Mouse (Mus musculus) hindbrain, postnatal 0 days (tissue): Measurements from ENCODE around the gene Apobec4. TPM values are rescaled to one million over a fixed set of nuclear protein-coding genes. Genes with fewer than 3 reads are reported as not detected.

ENCODE experiments used
- ATAC-seq: fragments of 200-750 bp; cut with Nextera tagmentation; 2 replicates; pipeline ENCODE4 v1.8.0; 2017; ENCODE audit warnings: mild to moderate bottlenecking, moderate TSS enrichment, moderate library complexity
- DNase-seq: peaks from one replicate; pipeline ENCODE4 v3.0.0-alpha.2; 2015; ENCODE audit warnings: low spot score
- H3K27ac ChIP-seq: fragments of 300-500 bp; sonication (generic); 2 replicates; pipeline ENCODE4 v1.5.1; 2014; ENCODE audit warnings: mild to moderate bottlenecking
- H3K27me3 ChIP-seq: fragments of 300-500 bp; sonication (generic); 2 replicates; pipeline ENCODE4 v1.6.1; 2014; ENCODE audit warnings: low read length, mixed read lengths; ENCODE audit not compliant: insufficient read depth
- H3K36me3 ChIP-seq: fragments of 300-500 bp; sonication (generic); 2 replicates; pipeline ENCODE4 v1.6.1; 2014; ENCODE audit warnings: low read length, mixed read lengths; ENCODE audit not compliant: insufficient read depth
- H3K4me1 ChIP-seq: fragments of 300-500 bp; sonication (generic); 2 replicates; pipeline ENCODE4 v1.6.1; 2014; ENCODE audit warnings: antibody characterized with exemption, low read length, mixed read lengths; ENCODE audit not compliant: insufficient read depth
- H3K4me2 ChIP-seq: fragments of 300-500 bp; sonication (generic); 2 replicates; pipeline ENCODE4 v1.6.1; 2014; ENCODE audit warnings: low read depth, mild to moderate bottlenecking, low read length, moderate library complexity, mixed read lengths
- H3K4me3 ChIP-seq: fragments of 300-500 bp; sonication (generic); 2 replicates; pipeline ENCODE4 v1.5.1; 2014; ENCODE audit warnings: low read length
- H3K9ac ChIP-seq: fragments of 300-500 bp; sonication (generic); replicated peaks from 2 replicates; pipeline ENCODE4 v1.6.1; 2014; ENCODE audit warnings: mild to moderate bottlenecking, low read length, moderate library complexity, mixed read lengths
- H3K9me3 ChIP-seq: fragments of 300-500 bp; sonication (generic); 2 replicates; pipeline ENCODE4 v1.6.1; 2016; ENCODE audit warnings: low read length, mixed read lengths
- CTCF ChIP-seq: IDR thresholded peaks from 2 replicates; pipeline ENCODE4 v1.5.1; 2016; ENCODE audit warnings: antibody characterized with exemption, control low read depth, low read depth
- WGBS: fragments of 180-500 bp; shearing (Covaris S2); extraction: QIAGEN DNeasy Blood & Tissue Kit; methylation state at CpG from one replicate; pipeline ENCODE4 v1.1.7; 2014; 5-methylcytosine and 5-hydroxymethylcytosine counted together
- polyA plus RNA-seq: library from polyadenylated mRNA; unstranded; fragments of >200 nt; fragmentation: Nextera tagmentation; extraction: Ambion mirVana; gene quantifications from 2 replicates; pipeline ENCODE4 v1.2.1, GENCODE M21; 2015
- total RNA-seq: library from RNA; depleted of rRNA; stranded (reverse); fragments of >200 nt; gene quantifications from 2 replicates; pipeline ENCODE4 v1.2.3, GENCODE M21; 2014; rRNA removed

Gene Apobec4
- total RNA-seq (not detected in 2 replicates), polyA plus RNA-seq (not detected in 2 replicates)

DNA sequence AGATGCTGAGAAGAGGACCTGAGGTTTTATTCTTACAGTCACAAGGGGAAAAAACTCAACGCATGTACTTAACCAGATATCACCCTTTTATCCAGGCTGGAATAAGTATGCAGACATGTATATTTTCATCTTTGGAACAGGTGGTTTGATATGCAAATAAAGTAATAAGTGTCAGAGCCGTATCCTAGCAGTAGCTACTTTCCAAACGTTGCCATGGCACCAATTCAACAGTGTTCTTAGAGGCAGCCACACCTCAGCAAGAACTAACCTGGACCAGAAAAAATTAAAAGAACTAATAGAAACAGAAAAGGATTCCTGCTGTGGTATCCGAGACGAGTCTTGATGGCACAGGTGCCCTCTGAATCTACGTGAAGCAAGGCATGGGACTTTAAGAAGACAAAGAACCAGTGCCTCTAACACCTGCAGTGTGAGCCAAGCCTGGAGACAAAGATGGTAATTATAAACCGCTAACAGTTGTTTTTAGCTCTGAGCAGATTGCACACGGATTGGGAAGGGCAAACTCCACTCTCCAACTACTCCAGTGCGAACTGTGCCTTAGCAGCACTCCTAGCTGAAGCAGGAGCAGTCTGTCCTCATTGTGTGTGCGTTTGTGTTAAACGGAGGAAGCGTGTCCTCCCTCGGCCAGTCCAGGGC is at the start of gene Apobec4:
TSS of gene Apobec4 (plus strand) at position 240 of the 654 bp plus-strand sequence.
- Histone ChIP-seq H3K4me2 (0 out of 2 replicates have a peak within 1 kb of the TSS, but pooled peaks have one; percentile 3), H3K27me3 (no peaks in the 10 kb centered on the region), H3K27ac (no peak within 1 kb of the TSS), H3K9ac (no peak within 1 kb of the TSS), H3K4me3 (no peak within 1 kb of the TSS), H3K4me1 (no peaks in the 10 kb centered on the region), H3K9me3 (no peaks in the 10 kb centered on the region), H3K36me3 (no peaks in the 10 kb centered on the region)
- 40% methylated on average over 13 of the region's 13 CpGs for WGBS
- TF ChIP-seq CTCF, result no peak
- DNase-seq (no peak), ATAC-seq (no peak)

- WGBS, result 83% methylated on average over 5 of the region's 5 CpGs
- ATAC-seq, result no peak
- Histone ChIP-seq H3K9ac (no peak overlapping the region), H3K4me1 (no peaks in the 10 kb centered on the region), H3K4me2 (no peak overlapping the region), H3K27me3 (no peaks in the 10 kb centered on the region), H3K9me3 (no peaks in the 10 kb centered on the region), H3K4me3 (no peak overlapping the region), H3K36me3 (no peaks in the 10 kb centered on the region), H3K27ac (no peak overlapping the region)
- DNase-seq, result no peak
- no peak for TF ChIP-seq CTCF
These were observed 49.3 kb upstream of the Apobec4 start for GRCm38 (mm10) chr1:152701066-152701465.

DNA sequence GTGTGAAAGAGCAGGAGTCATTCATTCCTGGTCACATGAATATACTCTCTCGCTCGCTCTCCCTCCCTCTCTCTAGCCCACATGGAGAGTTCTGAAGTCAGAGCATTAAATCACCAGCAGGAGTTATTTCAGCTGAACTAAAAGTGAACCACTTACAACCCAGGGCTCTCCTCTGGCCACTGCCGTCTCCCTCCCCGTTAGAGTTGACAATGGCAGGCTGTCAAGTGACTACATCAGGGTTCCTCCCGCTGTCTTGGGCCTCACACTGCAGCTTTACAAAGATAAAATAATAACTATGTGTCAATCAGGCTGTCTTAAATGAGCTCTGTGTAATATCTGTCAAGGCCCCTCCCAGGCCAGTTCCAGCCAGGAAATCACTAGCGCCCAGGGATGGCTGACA is 47.4 kb upstream of the Apobec4 start:
- no peaks in the 10 kb centered on the region for H3K27me3 ChIP-seq
- H3K4me3 ChIP-seq, result no peak overlapping the region
- H3K36me3 ChIP-seq, result no peaks in the 10 kb centered on the region
- H3K27ac ChIP-seq, result no peak overlapping the region
- no peaks in the 10 kb centered on the region for H3K4me1 ChIP-seq
- DNase-seq (peak; percentile 11), ATAC-seq (0 out of 2 replicates have a peak, but pooled peaks have one; percentile 35)
- H3K9me3 ChIP-seq, result no peaks in the 10 kb centered on the region
- no peak for TF ChIP-seq CTCF
- H3K4me2 ChIP-seq, result no peak overlapping the region
- WGBS, result 26% methylated on average over 6 of the region's 6 CpGs
- no peak overlapping the region for H3K9ac ChIP-seq

GRCm38 (mm10) chr1:152703941-152704340 is 46.4 kb upstream of the Apobec4 start:
- Histone ChIP-seq H3K9ac (no peak overlapping the region), H3K27ac (no peak overlapping the region), H3K4me1 (no peaks in the 10 kb centered on the region), H3K4me2 (no peak overlapping the region), H3K4me3 (no peak overlapping the region), H3K27me3 (no peaks in the 10 kb centered on the region), H3K9me3 (no peaks in the 10 kb centered on the region), H3K36me3 (no peaks in the 10 kb centered on the region)
- TF ChIP-seq CTCF, result no peak
- ATAC-seq, result no peak
- WGBS, result 60% methylated on average over 6 of the region's 6 CpGs
- DNase-seq, result no peak

- no peak for ATAC-seq
- 93% methylated on average over 2 of the region's 2 CpGs for WGBS
These were observed 42.8 kb upstream of the Apobec4 start for GRCm38 (mm10) chr1:152707560-152707959.

DNA sequence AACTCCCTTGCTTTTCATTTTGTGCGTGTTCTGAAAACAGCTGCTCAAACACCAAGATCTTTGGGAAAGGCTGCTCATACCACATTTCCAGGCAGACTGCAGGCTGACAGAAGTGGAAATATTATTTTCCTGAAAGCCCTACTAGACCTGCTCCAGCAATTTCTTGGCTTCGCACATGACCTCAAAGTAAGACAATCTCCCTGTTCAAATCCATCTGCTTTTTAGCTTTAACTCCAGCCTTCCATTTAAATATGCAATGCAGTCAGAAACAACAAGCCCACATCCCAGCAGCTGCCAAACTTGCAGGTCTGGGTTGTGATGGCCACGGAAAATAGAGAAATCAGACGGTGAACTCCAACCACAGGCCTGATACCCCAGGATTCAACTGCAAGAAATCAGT is 39.3 kb upstream of the Apobec4 start:
- H3K27me3 ChIP-seq, result no peaks in the 10 kb centered on the region
- TF ChIP-seq CTCF, result no peak
- H3K27ac ChIP-seq, result no peak overlapping the region
- no peak overlapping the region for H3K9ac ChIP-seq
- no peak overlapping the region for H3K4me2 ChIP-seq
- ATAC-seq (no peak), DNase-seq (no peak)
- no peak overlapping the region for H3K4me3 ChIP-seq
- no peaks in the 10 kb centered on the region for H3K4me1 ChIP-seq
- WGBS, result 89% methylated on average over 4 of the region's 4 CpGs
- no peaks in the 10 kb centered on the region for H3K36me3 ChIP-seq
- no peaks in the 10 kb centered on the region for H3K9me3 ChIP-seq

More at GRCm38 (mm10) chr1:152707560-152707959, 42.8 kb upstream of the Apobec4 start:
- Histone ChIP-seq H3K27me3 (no peaks in the 10 kb centered on the region), H3K9me3 (no peaks in the 10 kb centered on the region), H3K4me1 (no peaks in the 10 kb centered on the region), H3K36me3 (no peaks in the 10 kb centered on the region), H3K4me3 (no peak overlapping the region), H3K4me2 (no peak overlapping the region), H3K27ac (no peak overlapping the region), H3K9ac (no peak overlapping the region)
- TF ChIP-seq CTCF, result no peak
- DNase-seq, result no peak

DNA sequence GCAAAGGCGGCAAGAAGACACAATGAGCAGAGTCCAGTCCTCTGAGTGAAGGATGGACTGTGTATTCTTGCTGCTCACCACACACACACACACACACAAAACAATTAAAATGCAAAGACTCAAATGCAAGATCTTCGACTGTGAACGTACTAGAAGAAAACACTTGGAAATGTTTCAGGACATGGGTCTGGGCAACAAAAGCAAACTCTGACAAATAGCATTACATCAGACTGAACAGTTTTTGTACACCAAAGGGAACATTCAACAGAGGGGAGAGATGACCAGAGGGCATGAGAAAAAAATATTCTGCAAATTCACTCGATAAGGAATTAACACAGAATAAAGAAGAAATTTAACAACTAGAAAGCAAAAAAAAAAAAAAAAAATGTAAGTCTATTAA is 36.4 kb upstream of the Apobec4 start:
- Histone ChIP-seq H3K27me3 (no peaks in the 10 kb centered on the region), H3K9me3 (no peaks in the 10 kb centered on the region), H3K4me3 (no peak overlapping the region), H3K27ac (no peak overlapping the region), H3K36me3 (no peaks in the 10 kb centered on the region), H3K4me2 (no peak overlapping the region), H3K9ac (no peak overlapping the region), H3K4me1 (no peaks in the 10 kb centered on the region)
- ATAC-seq, result no peak
- 61% methylated on average over 4 of the region's 4 CpGs for WGBS
- no peak for DNase-seq
- TF ChIP-seq CTCF, result no peak
